Mouse (Mus musculus) natural killer cell, adult 2 months (primary cell): ENCODE data around the gene Fam160a1.

Source experiments
- DNase-seq, 2 experiments: peaks; one replicate each; pipeline ENCODE4 v3.0.0; 2022; ENCODE audit warnings: low spot score in 2 of 2

Fam160a1 gene

DNA sequence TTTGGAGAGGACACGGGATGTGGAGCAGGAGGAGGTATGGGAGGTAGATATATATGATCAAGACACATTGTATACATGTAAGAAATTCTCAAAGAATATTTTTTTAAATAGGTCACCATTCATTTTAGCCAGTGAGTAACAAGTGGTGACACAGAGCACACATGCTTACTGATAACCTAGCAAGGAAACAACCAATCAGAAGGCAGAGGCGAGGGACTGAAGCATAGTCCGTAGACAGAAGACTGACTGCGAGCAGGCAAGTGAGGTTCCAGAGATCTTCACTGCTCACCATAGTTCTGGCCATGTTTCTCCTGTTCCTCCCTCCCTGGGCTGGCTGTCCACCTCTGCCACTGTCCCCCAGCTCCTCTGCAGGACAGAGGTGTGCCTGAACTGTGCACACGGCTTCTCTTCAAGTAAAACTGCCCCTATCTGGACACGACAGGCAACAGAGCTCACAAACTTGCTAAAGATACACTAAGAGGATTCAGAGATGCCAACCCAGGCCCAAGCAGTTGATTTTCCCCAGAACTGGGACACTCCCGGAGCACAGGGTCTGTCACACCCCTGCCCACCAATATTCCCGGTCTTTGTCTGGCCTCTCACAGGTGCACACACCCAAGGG, 137.7 kb downstream of the Fam160a1 start:
- no peak for DNase-seq

DNA sequence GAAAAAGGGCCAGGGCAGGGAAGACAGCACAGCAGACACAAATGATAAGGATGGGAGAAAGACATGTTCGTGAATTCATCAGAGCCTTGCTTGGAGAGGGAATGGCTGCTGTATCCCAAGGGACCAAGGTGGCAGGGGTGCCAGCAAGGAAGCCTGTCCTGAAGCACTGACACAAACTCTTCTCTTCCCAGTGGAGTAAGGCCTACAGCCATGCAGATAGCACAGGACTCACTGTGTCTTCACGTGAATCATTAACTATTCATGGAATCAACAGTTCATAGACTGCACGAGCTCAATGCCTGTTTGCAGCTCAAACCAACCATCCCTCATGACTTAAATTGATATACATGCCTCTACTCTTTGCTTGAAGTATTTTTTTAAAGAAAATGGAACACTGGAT, 139.1 kb downstream of the Fam160a1 start:
- no peak for DNase-seq

GRCm38 (mm10) chr3:85677133-85677532, 140.0 kb downstream of the Fam160a1 start:
- DNase-seq = no peak

GRCm38 (mm10) chr3:85669844-85670243, 147.2 kb downstream of the Fam160a1 start:
- no peak for DNase-seq

DNA sequence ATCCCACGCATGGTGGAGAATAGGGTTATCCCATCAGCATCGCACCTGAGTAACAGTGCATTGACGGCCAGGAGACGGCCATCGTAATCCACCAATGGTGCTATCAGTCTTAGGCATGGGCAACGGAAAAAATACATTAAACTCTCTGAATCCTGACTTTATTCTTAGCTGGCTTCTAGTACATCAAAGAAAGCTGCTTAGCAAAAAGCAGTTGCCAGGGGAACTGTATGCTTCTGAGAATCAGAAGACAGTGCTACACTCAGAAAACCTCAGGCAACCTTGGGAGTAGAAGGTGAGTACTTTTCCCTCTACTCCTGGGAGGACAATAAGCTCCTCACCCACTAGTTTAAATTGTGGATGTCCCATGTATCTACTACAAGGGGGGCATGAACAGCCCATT, 149.4 kb downstream of the Fam160a1 start:
- DNase-seq = no peak

GRCm38 (mm10) chr3:85666736-85667135, 150.4 kb downstream of the Fam160a1 start:
- DNase-seq = no peak

DNA sequence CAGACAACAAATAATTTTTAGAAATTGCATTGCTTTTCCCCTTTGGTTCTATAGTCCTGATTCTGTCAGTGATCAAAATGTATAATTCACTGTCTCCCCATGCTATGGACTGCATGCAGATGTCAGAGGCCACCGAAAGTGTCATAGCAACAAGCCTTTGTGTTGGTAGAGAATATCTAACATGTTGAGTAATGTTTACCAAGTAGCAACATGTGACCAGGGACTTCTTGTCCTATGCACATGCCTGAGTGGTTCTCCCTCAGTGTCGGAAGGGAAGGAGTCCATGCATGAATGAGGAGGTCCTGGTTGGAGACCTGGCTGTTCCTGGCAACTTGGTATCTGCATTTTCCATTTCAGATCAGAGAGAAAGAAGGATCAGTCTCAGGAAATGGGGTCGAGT, 150.9 kb downstream of the Fam160a1 start:
- DNase-seq = no peak

DNA sequence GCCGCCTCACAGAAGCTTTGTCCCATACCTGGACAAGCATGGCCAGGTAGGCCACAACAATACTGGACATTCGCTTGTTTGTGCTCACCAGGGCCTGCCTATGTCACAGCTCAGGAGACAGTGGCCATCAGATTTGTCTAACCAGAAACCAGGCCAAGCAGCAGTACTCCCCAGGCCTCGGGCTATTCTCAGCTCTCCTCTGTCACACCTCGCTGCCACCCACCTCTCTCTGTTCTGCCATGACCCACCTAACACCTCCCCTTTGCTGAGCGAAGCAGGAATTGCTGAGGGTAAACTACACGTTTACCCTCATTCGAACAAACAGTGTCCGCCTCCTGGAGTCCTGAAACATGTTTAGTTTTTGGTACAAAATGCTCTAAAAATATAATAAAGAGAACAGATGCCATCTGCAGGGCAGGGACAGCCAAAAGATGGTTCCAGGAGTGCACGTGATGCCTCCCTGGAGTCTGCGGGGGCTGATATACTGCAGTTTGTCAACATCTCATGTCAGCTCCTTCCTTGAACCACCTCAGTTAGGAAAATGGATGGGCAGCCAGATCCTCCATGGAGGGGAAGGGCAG, 152.4 kb downstream of the Fam160a1 start:
- DNase-seq = no peak

GRCm38 (mm10) chr3:85663826-85664225, 153.3 kb downstream of the Fam160a1 start:
- DNase-seq = no peak

GRCm38 (mm10) chr3:85661926-85662813, 154.9 kb downstream of the Fam160a1 start:
- no peak for DNase-seq

- no peak for DNase-seq
Measured at GRCm38 (mm10) chr3:85659681-85660080, 157.4 kb downstream of the Fam160a1 start.

DNA sequence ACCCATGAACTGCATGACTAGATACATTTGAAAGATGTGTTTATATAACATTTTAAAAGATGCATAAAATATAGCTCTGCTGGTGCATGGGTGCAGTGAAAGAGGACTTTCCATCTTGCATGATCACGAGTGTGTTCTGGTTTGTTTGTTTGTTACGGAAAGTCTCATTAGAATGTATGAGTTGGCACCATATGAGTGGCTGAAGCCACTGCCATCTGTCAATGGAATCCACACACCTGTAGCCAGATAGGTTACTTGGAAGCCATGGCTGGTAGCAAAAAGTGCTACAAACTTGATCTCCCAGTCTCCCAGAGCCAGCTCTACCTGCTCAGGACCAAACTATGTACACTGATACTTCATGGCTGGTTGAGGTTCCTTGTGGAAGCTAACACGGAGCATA, 161.6 kb downstream of the Fam160a1 start:
- no peak for DNase-seq

GRCm38 (mm10) chr3:85652727-85653665, 164.1 kb downstream of the Fam160a1 start:
- DNase-seq = no peak

GRCm38 (mm10) chr3:85649176-85649575, 167.9 kb downstream of the Fam160a1 start:
- DNase-seq = no peak

GRCm38 (mm10) chr3:85645517-85646004, 171.5 kb downstream of the Fam160a1 start:
- DNase-seq = no peak

DNA sequence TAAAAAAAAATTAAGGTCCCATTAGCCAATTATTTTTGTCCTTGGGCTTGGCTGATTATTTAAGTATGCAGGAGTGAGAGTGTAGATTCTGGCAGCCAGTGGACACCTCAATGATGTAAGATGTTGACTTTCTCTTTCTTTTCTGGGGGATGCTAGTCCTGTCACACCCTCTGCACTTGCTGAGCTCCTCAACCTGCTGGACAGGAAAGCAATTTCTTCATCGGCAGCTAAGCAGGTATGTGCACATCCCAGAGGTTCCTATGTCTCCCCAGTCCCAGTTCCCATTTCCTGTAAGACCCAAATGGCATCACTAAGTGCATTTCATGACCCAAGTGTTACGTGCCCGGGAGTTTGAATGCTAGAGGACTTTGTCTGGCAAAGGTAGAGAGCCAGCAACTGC, 172.3 kb downstream of the Fam160a1 start:
- DNase-seq = no peak

GRCm38 (mm10) chr3:85641751-85642150, 175.3 kb downstream of the Fam160a1 start:
- DNase-seq = no peak

- no peak for DNase-seq
Measured at GRCm38 (mm10) chr3:85636716-85637447, 180.2 kb downstream of the Fam160a1 start.

DNA sequence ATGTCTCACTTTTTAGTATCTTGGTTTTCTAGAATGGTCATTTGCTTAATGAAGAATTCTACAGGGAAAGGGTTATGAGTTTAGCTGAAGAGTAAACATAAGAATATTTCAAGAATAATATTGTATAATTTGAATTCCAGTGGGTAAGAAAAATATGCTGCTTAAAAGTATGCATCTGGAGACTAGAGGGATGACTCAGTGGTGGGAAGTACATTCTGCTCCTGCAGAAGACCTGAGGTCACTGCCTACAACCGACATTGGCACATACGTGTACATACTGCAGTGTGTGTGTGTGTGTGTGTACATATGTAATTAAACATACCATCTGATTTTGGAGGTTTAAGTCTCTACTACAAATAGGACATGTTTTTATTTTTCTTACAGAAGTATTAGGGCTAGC, 181.5 kb downstream of the Fam160a1 start:
- DNase-seq = no peak

GRCm38 (mm10) chr3:85635126-85635419, 182.0 kb downstream of the Fam160a1 start:
- DNase-seq = no peak
